30 mouse cellular contexts compared by ENCODE assay signal in the genomic region with DNA sequence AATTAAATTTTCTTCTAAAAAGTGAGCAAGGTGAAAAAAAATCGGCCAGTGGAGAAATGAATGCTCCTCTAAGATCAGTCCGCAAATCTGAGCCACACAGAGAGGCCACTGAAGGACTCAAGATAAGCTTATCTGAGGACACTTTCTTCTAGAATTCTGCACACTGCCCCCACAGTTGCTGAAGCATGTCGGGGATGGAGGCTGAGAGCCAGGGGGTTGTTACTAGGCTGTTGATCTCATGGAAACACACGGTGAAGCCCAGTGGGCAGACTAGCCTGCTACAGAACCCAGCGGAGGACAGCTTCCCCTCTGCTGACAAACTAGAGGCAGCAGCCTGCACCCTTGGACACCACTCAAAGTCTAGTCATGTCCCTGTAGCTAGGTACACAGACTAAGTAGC.
A peak's percentile ranks its signal among the peaks of the same experiment; 100 is the strongest.
DNase-seq lines count a peak whose midpoint lies in the region; ATAC-seq and TF ChIP-seq lines count a peak whose summit lies in the region.
"Had no signal": no experiment of that assay in that cellular context is flagged by ENCODE, and none has a peak within 500 bp of the region (broad histone marks: within the 10 kb centered on the region; RNA-seq: fewer than 3 reads in every experiment).

No protein-coding gene starts in this region.

- TF ChIP-seq EP300 in MEL (IDR thresholded peaks at IDR 0.05; ENCODE audit: low read depth in 1 of 2, low read length in 2 of 2): peak; percentile 75 to 90
- TF ChIP-seq EP300 in liver, embryonic 14.5 days (IDR thresholded peaks at IDR 0.05; ENCODE audit: low read depth): peak; percentile 55; the same call in 1 of the 2 replicates

- H3K9ac ChIP-seq in MEL (ENCODE audit: control insufficient read depth, low read depth, low read length, poor library complexity, severe bottlenecking): no peak overlapping the region
- H3K9ac ChIP-seq in liver, embryonic 14.5 days (replicated peaks): no peak overlapping the region
- H3K9ac ChIP-seq: embryonic facial prominence, embryonic 15.5 days; forebrain, embryonic 13.5 days; heart, embryonic 13.5 days; hindbrain, embryonic 14.5 days; neural tube, embryonic 15.5 days; stomach, embryonic 15.5 days had no signal

- DNase-seq in G1E (ENCODE audit: low spot score) (peak; percentile 55), MEL (ENCODE audit: low read depth, low spot score) (peak; percentile 77)
- DNase-seq in liver, embryonic 14.5 days (ENCODE audit: low read depth in 3 of 3, low spot score in 3 of 3): no peak
- no peak for DNase-seq in heart, adult 11 months
- DNase-seq in left cerebral cortex, adult 11 months (ENCODE audit: low spot score): no peak
- DNase-seq in thymus, adult 2 months: no peak
- DNase-seq: adrenal gland, postnatal 14 days; B cell, adult 2 months; cerebellum, adult 2 months; cerebellum, postnatal 14 days; gastrocnemius, postnatal 14 days; heart, adult 18-20 months; heart, postnatal 10 days; kidney, adult 2 months; kidney, postnatal 4 days; lung, postnatal 4 days; midbrain, embryonic 14.5 days; retina, postnatal 1 day; right cerebral cortex, postnatal 14 days; thymus, postnatal 4 days had no signal

- H3K79me2 ChIP-seq in MEL (ENCODE audit: control insufficient read depth, insufficient read depth, low read length, poor library complexity): no peaks in the 10 kb centered on the region

- H3K9me3 ChIP-seq in G1E (replicated peaks) (no peaks in the 10 kb centered on the region), MEL (replicated peaks; ENCODE audit: insufficient read depth, low read length) (no peaks in the 10 kb centered on the region)
- H3K9me3 ChIP-seq in liver, embryonic 14.5 days (ENCODE audit: control insufficient read depth, low read length): no peaks in the 10 kb centered on the region
- H3K9me3 ChIP-seq: embryonic facial prominence, embryonic 10.5 days; embryonic facial prominence, embryonic 15.5 days; forebrain, embryonic 13.5 days; heart, embryonic 13.5 days; stomach, embryonic 15.5 days had no signal

- H3K27ac ChIP-seq in MEL (ENCODE audit: control insufficient read depth, low read depth, low read length): peak overlapping the region; percentile 38
- no peak overlapping the region for H3K27ac ChIP-seq in liver, embryonic 14.5 days
- H3K27ac ChIP-seq in thymus, adult 2 months (ENCODE audit: control insufficient read depth, insufficient read depth, low read length): no peak overlapping the region
- H3K27ac ChIP-seq: embryonic facial prominence, embryonic 10.5 days; embryonic facial prominence, embryonic 15.5 days; forebrain, embryonic 13.5 days; heart, embryonic 13.5 days; hindbrain, embryonic 14.5 days; kidney, postnatal 0 days; neural tube, embryonic 15.5 days; stomach, embryonic 15.5 days had no signal

- H3K36me3 ChIP-seq in G1E (replicated peaks): no peaks in the 10 kb centered on the region
- H3K36me3 ChIP-seq in MEL (ENCODE audit: control insufficient read depth in 1 of 2, insufficient read depth in 2 of 2, low read length in 2 of 2): peaks cover 0 to 24% of the 10 kb centered on the region in 2 experiments; a peak in 2 of 4 replicates
- H3K36me3 ChIP-seq in liver, embryonic 14.5 days (replicated peaks; ENCODE audit: control insufficient read depth, insufficient read depth, low read depth): no peaks in the 10 kb centered on the region
- no peaks in the 10 kb centered on the region for H3K36me3 ChIP-seq in thymus, adult 2 months (ENCODE audit: control insufficient read depth, insufficient read depth, low read length)
- H3K36me3 ChIP-seq: embryonic facial prominence, embryonic 10.5 days; embryonic facial prominence, embryonic 15.5 days; heart, embryonic 13.5 days; neural tube, embryonic 15.5 days; stomach, embryonic 15.5 days had no signal

- H3K4me3 ChIP-seq in G1E (ENCODE audit: low read depth, low read length): peak overlapping the region; percentile 59; the same call in 1 of the 2 replicates
- H3K4me3 ChIP-seq in MEL (ENCODE audit: control insufficient read depth in 1 of 2, insufficient read depth in 1 of 2, low read depth in 2 of 2, low read length in 2 of 2): no peak overlapping the region
- H3K4me3 ChIP-seq in liver, embryonic 14.5 days (ENCODE audit: insufficient read depth in 1 of 2, low read depth in 2 of 2, low read length in 2 of 2): no peak overlapping the region
- no peak overlapping the region for H3K4me3 ChIP-seq in thymus, adult 2 months (ENCODE audit: control insufficient read depth, insufficient read depth, low read length)
- H3K4me3 ChIP-seq: embryonic facial prominence, embryonic 10.5 days; embryonic facial prominence, embryonic 15.5 days; forebrain, embryonic 13.5 days; heart, embryonic 13.5 days; neural tube, embryonic 15.5 days; stomach, embryonic 15.5 days had no signal

- TF ChIP-seq POLR2A in MEL (IDR thresholded peaks at IDR 0.05; ENCODE audit: control insufficient read depth in 1 of 2, insufficient read depth in 1 of 2, low read depth in 1 of 2, low read length in 2 of 2, poor library complexity in 1 of 2): no peak
- TF ChIP-seq POLR2A in thymus, adult 2 months (IDR thresholded peaks at IDR 0.05; ENCODE audit: control insufficient read depth, extremely low read depth, insufficient read depth, low read length, poor library complexity): no peak

- ATAC-seq in G1E (ENCODE audit: extremely low read depth, insufficient number of reproducible peaks, low FRiP score, poor library complexity, severe bottlenecking): peak; percentile 73
- ATAC-seq in liver, embryonic 14.5 days (ENCODE audit: insufficient read depth): no peak
- ATAC-seq in megakaryocyte-erythroid progenitor cell, adult 5-6 weeks (replicated peaks; ENCODE audit: low FRiP score, low TSS enrichment, poor library complexity, severe bottlenecking): peak; percentile 87
- ATAC-seq: forebrain, embryonic 13.5 days; lung, postnatal 0 days had no signal

- H3K4me2 ChIP-seq in liver, embryonic 14.5 days (ENCODE audit: low read depth): no peak overlapping the region
- H3K4me2 ChIP-seq: embryonic facial prominence, embryonic 15.5 days; forebrain, embryonic 13.5 days; heart, embryonic 13.5 days; hindbrain, embryonic 14.5 days; neural tube, embryonic 15.5 days; stomach, embryonic 15.5 days had no signal

- TF ChIP-seq RAD21 in MEL (IDR thresholded peaks at IDR 0.05; ENCODE audit: low read depth, low read length): no peak

- peaks cover 72% of the 10 kb centered on the region for H3K4me1 ChIP-seq in G1E (ENCODE audit: insufficient read depth, low read depth, low read length)
- peaks cover 7 to 28% of the 10 kb centered on the region in 2 experiments for H3K4me1 ChIP-seq in MEL (ENCODE audit: control insufficient read depth in 1 of 2, insufficient read depth in 2 of 2, low read length in 2 of 2)
- H3K4me1 ChIP-seq in liver, embryonic 14.5 days (replicated peaks; ENCODE audit: control insufficient read depth in 2 of 2, insufficient read depth in 2 of 2, low read length in 1 of 2): no peaks in the 10 kb centered on the region
- H3K4me1 ChIP-seq in thymus, adult 2 months (replicated peaks; ENCODE audit: control insufficient read depth, insufficient read depth, low read length): no peaks in the 10 kb centered on the region
- H3K4me1 ChIP-seq: embryonic facial prominence, embryonic 15.5 days; forebrain, embryonic 13.5 days; neural tube, embryonic 15.5 days; stomach, embryonic 15.5 days had no signal

- H3K27me3 ChIP-seq in G1E (ENCODE audit: insufficient read depth, low read length): no peaks in the 10 kb centered on the region
- no peaks in the 10 kb centered on the region for H3K27me3 ChIP-seq in MEL (ENCODE audit: control insufficient read depth in 1 of 2, insufficient read depth in 2 of 2, low read length in 2 of 2)
- no peaks in the 10 kb centered on the region for H3K27me3 ChIP-seq in liver, embryonic 14.5 days (ENCODE audit: control insufficient read depth, insufficient read depth, low read length)
- H3K27me3 ChIP-seq in thymus, adult 2 months (ENCODE audit: control insufficient read depth, insufficient read depth, low read length): no peaks in the 10 kb centered on the region
- H3K27me3 ChIP-seq: embryonic facial prominence, embryonic 15.5 days; forebrain, embryonic 13.5 days; heart, embryonic 13.5 days; neural tube, embryonic 15.5 days; stomach, embryonic 15.5 days had no signal

- WGBS in liver, embryonic 14.5 days (ENCODE audit: insufficient replicate concordance): 18% methylated on average over 5 of the region's 5 CpGs
- 81% methylated on average over 5 of the region's 5 CpGs for WGBS in thymus, adult 2 months

- TF ChIP-seq CTCF in G1E (IDR thresholded peaks at IDR 0.05; ENCODE audit: low read depth, low read length): no peak
- no peak for TF ChIP-seq CTCF in MEL (IDR thresholded peaks at IDR 0.05 in 2 of 3, conservative IDR thresholded peaks at IDR 0.05 in 1 of 3; ENCODE audit: control insufficient read depth in 1 of 3, insufficient read depth in 1 of 3, low read depth in 2 of 3, low read length in 3 of 3, poor library complexity in 1 of 3, severe bottlenecking in 1 of 3)
- no peak for TF ChIP-seq CTCF in liver, embryonic 14.5 days (IDR thresholded peaks at IDR 0.05; ENCODE audit: low read depth)
- no peak for TF ChIP-seq CTCF in thymus, adult 2 months (IDR thresholded peaks at IDR 0.05; ENCODE audit: borderline replicate concordance, control insufficient read depth, extremely low read depth, insufficient read depth, low read length, poor library complexity)

TF ChIP-seq in MEL, 35 proteins besides CTCF, POLR2A, EP300 and RAD21:
- TF ChIP-seq TCF12 (IDR thresholded peaks at IDR 0.05; ENCODE audit: low read depth, low read length) (peak; percentile 94), TAL1 (IDR thresholded peaks at IDR 0.05; ENCODE audit: low read length) (peak; percentile 54), MAX (IDR thresholded peaks at IDR 0.05; ENCODE audit: low read length) (no peak), GATA1 (IDR thresholded peaks at IDR 0.05; ENCODE audit: low read depth, low read length) (peak; percentile 88), E2F4 (IDR thresholded peaks at IDR 0.05; ENCODE audit: borderline replicate concordance, low read depth, low read length) (no peak), RCOR1 (IDR thresholded peaks at IDR 0.05; ENCODE audit: low read depth, low read length) (peak; percentile 98), TBP (IDR thresholded peaks at IDR 0.05; ENCODE audit: low read depth, low read length) (0 out of 2 replicates have a peak, but pooled peaks have one; percentile 29), ETS1 (IDR thresholded peaks at IDR 0.05; ENCODE audit: low read depth, low read length) (peak; percentile 72), ZNF384 (IDR thresholded peaks at IDR 0.05; ENCODE audit: low read depth, low read length) (peak; percentile 70; the same call in 1 of the 2 replicates)

Comparison
In these comparisons a context has a peak if more than half of its experiments do, and no peak if none do; other contexts are left out.
1. DNase-seq: peak in G1E (single experiment) and MEL (single experiment); none in liver, embryonic 14.5 days (0 of 3), heart, adult 11 months (single experiment), left cerebral cortex, adult 11 months (single experiment) and thymus, adult 2 months (single experiment).